Mouse (Mus musculus) midbrain, embryonic 14.5 days (tissue): ENCODE results near the gene Clic5. TPM values are rescaled to one million over a fixed set of nuclear protein-coding genes. Genes with fewer than 3 reads are reported as not detected.
"Not testable (repeated sequence)": the region's sequence is repeated elsewhere in the genome, so short reads cannot be mapped to it uniquely, and the experiment has no call there.

Experiments used
- ATAC-seq: fragments of 200-750 bp; cut with Nextera tagmentation; 2 replicates; pipeline ENCODE4 v1.8.0; 2017; ENCODE audit warnings: moderate number of reproducible peaks, moderate library complexity; ENCODE audit not compliant: low FRiP score, low TSS enrichment
- DNase-seq: peaks from one replicate; pipeline ENCODE4 v3.0.0-alpha.2; 2015
- H3K27ac ChIP-seq: fragments of 300-500 bp; sonication (generic); replicated peaks from 2 replicates; pipeline ENCODE4 v1.5.1; 2014; ENCODE audit warnings: mild to moderate bottlenecking, low read depth, low read length, moderate library complexity
- H3K27me3 ChIP-seq: fragments of 300-500 bp; sonication (generic); 2 replicates; pipeline ENCODE4 v1.6.1; 2014; ENCODE audit warnings: low read length, control low read depth, mixed read lengths; ENCODE audit not compliant: control insufficient read depth, insufficient read depth
- H3K36me3 ChIP-seq: fragments of 300-500 bp; sonication (generic); 2 replicates; pipeline ENCODE4 v1.6.1; 2014; ENCODE audit warnings: low read length, control low read depth; ENCODE audit not compliant: control insufficient read depth, insufficient read depth
- H3K4me1 ChIP-seq: fragments of 300-500 bp; sonication (generic); 2 replicates; pipeline ENCODE4 v1.6.1; 2014; ENCODE audit warnings: mild to moderate bottlenecking, antibody characterized with exemption, low read length, control low read depth; ENCODE audit not compliant: control insufficient read depth, insufficient read depth
- H3K4me2 ChIP-seq: fragments of 300-500 bp; sonication (generic); 2 replicates; pipeline ENCODE4 v1.6.1; 2014; ENCODE audit warnings: mild to moderate bottlenecking, low read length, moderate library complexity
- H3K4me3 ChIP-seq: fragments of 300-500 bp; sonication (generic); replicated peaks from 2 replicates; pipeline ENCODE4 v1.5.1; 2014; ENCODE audit warnings: low read depth, low read length
- H3K9ac ChIP-seq: fragments of 300-500 bp; sonication (generic); replicated peaks from 2 replicates; pipeline ENCODE4 v1.6.1; 2014; ENCODE audit warnings: mild to moderate bottlenecking, low read length, moderate library complexity
- H3K9me3 ChIP-seq: fragments of 300-500 bp; sonication (generic); 2 replicates; pipeline ENCODE4 v1.6.1; 2016; ENCODE audit warnings: low read length, control low read depth, mixed read lengths; ENCODE audit not compliant: control insufficient read depth
- WGBS: fragments of 180-500 bp; shearing (Covaris S2); extraction: QIAGEN DNeasy Blood & Tissue Kit; methylation state at CpG from one replicate; pipeline ENCODE4 v1.1.7; 2014; 5-methylcytosine and 5-hydroxymethylcytosine counted together
- polyA plus RNA-seq: library from polyadenylated mRNA; unstranded; fragments of >200 nt; fragmentation: Nextera tagmentation; extraction: Ambion mirVana; gene quantifications from 2 replicates; pipeline ENCODE4 v1.2.1, GENCODE M21; 2014

The Clic5 gene
- polyA plus RNA-seq, 1 experiment from 2014 or later: 0.71 TPM

- H3K4me3 ChIP-seq: no peak overlapping the region
- DNase-seq: no peak
- H3K4me2 ChIP-seq: no peak overlapping the region
Observed at GRCm38 (mm10) chr17:44186871-44187270, 1.5 kb upstream of the Clic5 start.

GRCm38 (mm10) chr17:44187537-44187936 is 847 bp upstream of the Clic5 start:
- H3K36me3 ChIP-seq, ATAC-seq, DNase-seq, H3K4me3 ChIP-seq, H3K9ac ChIP-seq, H3K9me3 ChIP-seq, H3K27ac ChIP-seq, H3K4me1 ChIP-seq, H3K4me2 ChIP-seq: not testable (repeated sequence)
- peaks cover 13% of the 10 kb centered on the region for H3K27me3 ChIP-seq

More at GRCm38 (mm10) chr17:44186871-44187270, 1.5 kb upstream of the Clic5 start:
- Histone ChIP-seq H3K9me3 (no peaks in the 10 kb centered on the region), H3K36me3 (no peaks in the 10 kb centered on the region), H3K4me1 (peaks cover 8% of the 10 kb centered on the region), H3K9ac (no peak overlapping the region), H3K27ac (no peak overlapping the region), H3K27me3 (peaks cover 13% of the 10 kb centered on the region)
- WGBS: 86% methylated on average over 3 of the region's 3 CpGs
- no peak for ATAC-seq

- Histone ChIP-seq H3K4me1 (peaks cover 8% of the 10 kb centered on the region), H3K9ac (peak overlapping the region; percentile 34; the same call in 1 of the 2 replicates), H3K36me3 (no peaks in the 10 kb centered on the region), H3K27me3 (peaks cover 13% of the 10 kb centered on the region), H3K4me2 (peak overlapping the region; percentile 73), H3K27ac (no peak overlapping the region), H3K4me3 (peak overlapping the region; percentile 32), H3K9me3 (no peaks in the 10 kb centered on the region)
- no peak; the same call in 1 of the 2 replicates for ATAC-seq
- under 1% methylated on average over 24 of the region's 24 CpGs for WGBS
- DNase-seq: peak; percentile 29
Observed at GRCm38 (mm10) chr17:44188769-44189145, 373 bp downstream of the Clic5 start.

- no peak overlapping the region for H3K27ac ChIP-seq
- H3K4me3 ChIP-seq: no peak overlapping the region
- no peak overlapping the region for H3K9ac ChIP-seq
- peak overlapping the region; percentile 33 for H3K4me2 ChIP-seq
- DNase-seq (peak; percentile 35), ATAC-seq (no peak)
- H3K9me3 ChIP-seq: no peaks in the 10 kb centered on the region
- 1% methylated on average over 11 of the region's 11 CpGs for WGBS
- peaks cover 13% of the 10 kb centered on the region for H3K27me3 ChIP-seq
- H3K4me1 ChIP-seq: peaks cover 8% of the 10 kb centered on the region
- no peaks in the 10 kb centered on the region for H3K36me3 ChIP-seq
Observed at GRCm38 (mm10) chr17:44189696-44190095, 1.3 kb downstream of the Clic5 start.

- 54% methylated on average over 7 of the region's 7 CpGs for WGBS
- Histone ChIP-seq H3K36me3 (no peaks in the 10 kb centered on the region), H3K27me3 (peaks cover 13% of the 10 kb centered on the region), H3K4me3 (no peak overlapping the region), H3K4me2 (no peak overlapping the region), H3K9me3 (no peaks in the 10 kb centered on the region), H3K27ac (no peak overlapping the region), H3K9ac (no peak overlapping the region), H3K4me1 (peaks cover 8% of the 10 kb centered on the region)
- ATAC-seq (no peak), DNase-seq (no peak)
Observed at GRCm38 (mm10) chr17:44190246-44190645, 1.9 kb downstream of the Clic5 start.

GRCm38 (mm10) chr17:44192981-44193380 is 4.6 kb downstream of the Clic5 start:
- WGBS: 90% methylated on average over 3 of the region's 3 CpGs

GRCm38 (mm10) chr17:44199158-44199557 is 10.8 kb downstream of the Clic5 start:
- WGBS: 68% methylated on average over 4 of the region's 4 CpGs
- no peak for DNase-seq
- no peaks in the 10 kb centered on the region for H3K27me3 ChIP-seq
- no peaks in the 10 kb centered on the region for H3K4me1 ChIP-seq
- no peak for ATAC-seq
- H3K9ac ChIP-seq: no peak overlapping the region
- H3K4me2 ChIP-seq: no peak overlapping the region
- H3K9me3 ChIP-seq: no peaks in the 10 kb centered on the region
- H3K4me3 ChIP-seq: no peak overlapping the region
- H3K27ac ChIP-seq: no peak overlapping the region
- H3K36me3 ChIP-seq: no peaks in the 10 kb centered on the region

More at GRCm38 (mm10) chr17:44192981-44193380, 4.6 kb downstream of the Clic5 start:
- Histone ChIP-seq H3K27ac (no peak overlapping the region), H3K4me3 (no peak overlapping the region), H3K4me2 (no peak overlapping the region), H3K36me3 (no peaks in the 10 kb centered on the region), H3K27me3 (peaks cover 13% of the 10 kb centered on the region), H3K9me3 (no peaks in the 10 kb centered on the region), H3K4me1 (peaks cover 8% of the 10 kb centered on the region), H3K9ac (no peak overlapping the region)
- DNase-seq: no peak
- no peak for ATAC-seq

- Histone ChIP-seq H3K4me1 (no peaks in the 10 kb centered on the region), H3K9ac (no peak overlapping the region), H3K36me3 (no peaks in the 10 kb centered on the region), H3K4me3 (no peak overlapping the region), H3K9me3 (no peaks in the 10 kb centered on the region), H3K27ac (no peak overlapping the region), H3K4me2 (no peak overlapping the region), H3K27me3 (no peaks in the 10 kb centered on the region)
- DNase-seq (no peak), ATAC-seq (no peak)
- WGBS: 91% methylated on average over 5 of the region's 5 CpGs
Observed at GRCm38 (mm10) chr17:44202952-44203351, 14.6 kb downstream of the Clic5 start.

GRCm38 (mm10) chr17:44204787-44205186 is 16.4 kb downstream of the Clic5 start:
- H3K4me1 ChIP-seq: no peaks in the 10 kb centered on the region
- no peak overlapping the region for H3K4me2 ChIP-seq
- WGBS: 73% methylated on average over 1 of the region's 1 CpGs
- no peak overlapping the region for H3K9ac ChIP-seq
- H3K27ac ChIP-seq: no peak overlapping the region
- no peaks in the 10 kb centered on the region for H3K27me3 ChIP-seq
- DNase-seq: no peak
- H3K36me3 ChIP-seq: no peaks in the 10 kb centered on the region
- ATAC-seq: no peak
- H3K4me3 ChIP-seq: no peak overlapping the region
- H3K9me3 ChIP-seq: no peaks in the 10 kb centered on the region
